Mouse (Mus musculus): Measurements from ENCODE around the gene Kcnq5.

Kcnq5 gene

GRCm38 (mm10) chr1:21349341-21349740, 612.4 kb downstream of the Kcnq5 start, which contains the start of gene Khdc1a:
Gene Khdc1a (plus strand): TSS chr1:21349641.
- intact Hi-C loops (cut with DNase I): loop anchor here (10.0 kb wide), 1 partner anchor 185 kb away; no protein-coding TSS in a partner anchor
